Mouse (Mus musculus) CD4-positive naive resting alpha-beta T cell, adult 76 days (primary cell): Measurements from ENCODE around the gene Itgb5. TPM values are rescaled to one million over a fixed set of nuclear protein-coding genes. Genes with fewer than 3 reads are reported as not detected.

ENCODE experiments used
- total RNA-seq: library from RNA; stranded (reverse); gene quantifications from one replicate; pipeline ENCODE4 v1.2.4, GENCODE M21; 2023

The Itgb5 gene
- 1.9 TPM for total RNA-seq

DNA sequence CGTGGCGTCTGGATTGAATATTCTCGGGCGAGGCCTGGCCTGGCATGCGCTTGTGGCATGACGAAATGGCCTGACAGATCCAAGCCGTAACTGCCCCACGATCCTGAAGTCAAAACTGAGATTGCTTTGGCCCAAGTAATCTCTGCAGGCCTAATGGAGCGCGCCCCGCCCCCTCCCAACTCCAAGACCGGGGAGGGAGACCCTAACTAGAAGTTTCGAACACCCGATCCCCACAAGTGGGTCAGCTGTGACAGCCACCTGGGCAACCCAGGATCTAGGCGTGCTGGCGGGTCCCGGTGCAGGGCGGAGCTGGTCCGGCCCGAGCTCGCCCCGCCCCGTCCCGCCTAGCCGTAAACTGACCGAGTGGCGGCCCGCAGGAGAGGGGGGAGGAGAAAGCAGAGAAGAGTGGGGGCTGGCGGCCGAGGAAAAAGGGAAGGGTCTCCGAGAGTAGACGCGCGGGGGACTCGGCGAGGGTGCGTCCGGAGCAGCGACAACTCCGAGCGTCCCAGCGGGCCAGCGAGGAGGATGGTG is at the start of gene Itgb5:
Itgb5 (plus strand) TSS at position 365 of the 531 bp plus-strand sequence.

DNA sequence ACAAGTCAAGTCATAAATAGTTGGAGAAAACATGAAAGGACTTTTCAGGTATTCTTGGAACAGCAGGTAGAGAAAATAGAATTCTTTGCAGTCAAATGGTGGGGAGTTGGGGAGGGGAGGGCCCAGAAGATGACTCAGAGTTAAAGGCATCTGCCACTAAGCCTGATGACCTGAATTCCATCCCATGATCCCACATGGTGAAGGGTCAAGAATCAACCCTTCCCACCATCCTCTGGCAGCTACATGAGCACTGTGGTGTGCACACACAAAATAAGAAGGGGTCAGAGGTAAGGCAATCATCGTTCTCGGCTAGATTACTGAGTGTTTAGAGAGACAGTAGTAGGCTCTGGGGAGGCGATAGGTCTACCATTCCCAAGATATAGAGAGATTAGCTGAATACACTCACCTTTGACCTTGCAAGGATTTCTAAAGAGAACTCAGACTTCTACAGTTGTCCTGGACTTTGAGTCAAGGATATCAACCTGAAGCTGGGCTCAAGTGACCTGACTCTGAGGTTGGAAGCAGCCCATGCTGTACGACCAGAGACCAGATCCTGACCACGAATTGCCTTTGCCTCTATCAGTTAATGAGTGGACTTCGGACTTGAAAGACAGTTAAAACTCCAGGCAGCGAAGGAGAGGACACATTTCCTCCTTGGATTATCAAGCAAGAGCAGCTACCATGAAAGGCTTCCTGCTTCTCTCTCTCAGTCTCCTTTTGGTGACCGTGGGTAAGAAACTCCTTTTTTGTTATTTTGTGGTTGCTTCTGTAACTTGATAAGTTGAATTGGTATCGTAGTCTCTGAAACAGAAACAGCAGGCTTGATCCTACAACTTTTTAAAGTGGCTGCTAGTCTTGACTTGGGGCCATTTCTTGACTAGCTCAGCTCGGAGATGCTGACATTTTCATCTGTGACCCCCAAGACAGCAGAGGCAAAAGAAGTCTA is 35.3 kb upstream of the Itgb5 start, which contains the start of gene Muc13:
Muc13 (plus strand) TSS at position 192 of the 946 bp plus-strand sequence.

DNA sequence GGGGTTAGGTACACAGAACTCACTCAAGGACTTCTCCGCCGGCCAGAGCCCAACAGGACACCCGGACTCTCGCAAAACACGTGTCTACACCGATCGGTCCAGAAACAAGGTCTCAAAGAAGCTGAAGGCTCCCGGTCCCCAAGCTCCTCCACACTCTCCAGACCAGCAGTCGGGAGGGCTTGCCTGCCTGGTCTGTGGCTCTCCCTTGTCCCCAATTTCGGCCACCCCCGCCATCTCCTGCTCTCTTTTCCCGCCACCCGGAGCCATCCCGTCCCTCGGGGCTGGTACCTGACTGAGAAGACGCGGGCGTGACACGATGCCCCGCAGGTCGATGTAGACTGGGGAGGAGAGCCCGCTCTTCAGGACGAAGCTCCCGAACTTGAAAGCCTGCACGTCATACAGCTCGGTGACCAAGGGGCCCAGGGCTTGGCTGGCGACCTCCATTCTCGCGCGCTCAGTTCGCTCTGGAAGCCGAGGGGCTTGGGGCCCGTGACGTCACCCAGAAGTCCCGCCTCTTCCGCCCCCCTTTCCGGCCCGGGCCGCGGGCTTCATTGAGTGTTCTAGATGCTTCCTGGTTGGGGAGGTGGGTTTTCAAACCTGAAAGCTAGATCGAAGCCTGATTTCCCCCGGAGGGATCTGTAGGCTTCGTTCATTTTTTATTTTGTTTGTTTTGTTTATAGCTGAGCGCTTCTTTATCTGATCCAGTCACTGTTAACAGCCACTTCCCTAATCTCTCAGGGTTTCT is 137.2 kb downstream of the Itgb5 start, which contains the start of gene Umps:
Umps (minus strand) TSS at position 501 of the 745 bp plus-strand sequence.

Other genes with a start within 250 kb of the Itgb5 start
- gene Heg1, start 145.3 kb upstream of the Itgb5 start, total RNA-seq: 48.9 TPM
- gene Muc13, start 35.6 kb upstream of the Itgb5 start, total RNA-seq: 0.88 TPM
- gene Umps, start 137.4 kb downstream of the Itgb5 start, total RNA-seq: 26.7 TPM